Mouse (Mus musculus) cerebral cortex, adult 2 months (tissue): ENCODE data around the gene Pdgfra.

Experiments used
- WGBS: fragments of 180-500 bp; shearing (Covaris S2); methylation state at CpG from one replicate; pipeline ENCODE4 v1.1.7; 2018; 5-methylcytosine and 5-hydroxymethylcytosine counted together

Pdgfra gene

DNA sequence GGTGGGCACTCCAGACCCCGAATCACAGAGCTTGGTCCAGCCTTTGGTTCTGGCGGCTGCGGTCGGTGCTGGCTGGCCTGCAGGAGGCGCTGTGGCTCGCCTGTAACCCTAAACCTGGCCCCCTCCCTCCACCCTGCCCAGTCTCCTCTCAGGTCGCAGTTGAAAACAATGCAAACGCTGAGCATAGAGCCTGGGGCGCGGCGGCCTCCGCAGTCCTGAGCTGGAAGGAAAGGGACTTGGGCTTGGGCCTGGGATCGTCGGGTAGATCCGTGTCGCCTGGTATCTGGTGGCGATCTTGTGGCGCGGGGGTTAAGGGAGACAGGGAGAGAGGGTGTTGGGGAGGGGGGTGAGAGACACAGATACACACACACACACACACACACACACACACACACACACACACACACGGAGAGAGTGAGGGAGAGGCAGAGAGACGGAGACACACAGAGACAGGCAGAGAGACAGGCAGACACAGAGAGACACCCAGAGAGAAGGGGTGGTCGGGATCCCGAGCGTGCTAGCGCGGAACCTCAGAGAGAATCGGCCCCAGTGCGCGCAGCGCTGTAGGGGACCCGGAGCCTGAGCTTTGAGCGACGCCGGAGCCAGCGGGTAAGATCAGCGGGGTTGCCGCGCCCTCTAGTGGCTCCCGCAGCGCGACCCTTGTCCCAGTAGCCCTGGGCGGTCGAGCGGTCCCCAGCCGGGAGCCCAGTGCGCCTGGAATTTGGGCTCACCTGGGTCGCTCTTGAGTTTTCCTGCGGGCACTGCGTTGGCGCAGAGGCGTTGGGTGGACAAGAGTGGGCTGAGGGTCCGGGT is 3.9 kb downstream of the Pdgfra start:
- under 1% methylated on average over 52 of the region's 52 CpGs for WGBS

DNA sequence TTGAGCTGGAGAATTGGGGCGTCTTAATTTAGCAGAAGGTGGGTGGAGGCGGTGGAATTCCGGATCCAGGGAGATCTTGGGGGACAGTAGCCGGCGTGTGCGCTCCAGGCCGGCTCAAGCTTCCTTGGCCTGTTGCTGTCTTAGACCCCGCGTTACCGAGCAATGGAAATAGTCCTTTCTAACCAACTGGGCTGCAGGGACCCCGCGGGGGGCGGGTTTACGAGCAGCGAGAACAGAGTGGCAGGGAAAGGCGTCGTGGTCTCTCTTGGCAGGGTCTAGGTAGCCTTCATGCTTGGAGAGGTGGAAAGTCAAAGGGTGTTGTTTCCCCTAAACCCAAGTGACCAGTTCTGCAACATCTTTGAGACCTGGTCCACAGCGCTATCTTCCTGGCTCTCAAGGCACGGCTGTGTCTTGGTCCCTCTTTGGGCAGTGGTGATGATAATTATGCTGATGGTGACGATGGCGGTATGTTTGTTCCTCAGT is 4.5 kb downstream of the Pdgfra start:
- WGBS, result under 1% methylated on average over 21 of the region's 21 CpGs

DNA sequence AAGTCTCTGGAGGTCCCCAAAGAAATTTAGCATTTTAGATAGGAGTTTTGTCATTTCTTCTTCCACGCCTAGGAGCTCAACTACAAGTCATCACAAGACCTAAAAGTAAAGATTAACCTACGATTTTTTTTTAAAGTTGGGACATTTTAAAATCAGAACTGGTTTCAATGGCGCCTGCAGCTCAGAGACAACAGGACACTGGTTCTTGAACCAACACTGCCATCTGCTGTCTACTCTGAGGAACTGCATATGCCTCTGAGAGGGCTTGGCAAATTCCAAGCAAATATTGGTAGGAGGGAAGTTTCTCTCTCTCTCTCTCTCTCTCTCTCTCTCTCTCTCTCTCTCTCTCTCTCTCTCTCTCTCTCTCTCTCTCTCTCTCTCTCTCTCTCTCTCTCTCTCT is 4.9 kb downstream of the Pdgfra start:
- 0% methylated on average over 3 of the region's 3 CpGs for WGBS

DNA sequence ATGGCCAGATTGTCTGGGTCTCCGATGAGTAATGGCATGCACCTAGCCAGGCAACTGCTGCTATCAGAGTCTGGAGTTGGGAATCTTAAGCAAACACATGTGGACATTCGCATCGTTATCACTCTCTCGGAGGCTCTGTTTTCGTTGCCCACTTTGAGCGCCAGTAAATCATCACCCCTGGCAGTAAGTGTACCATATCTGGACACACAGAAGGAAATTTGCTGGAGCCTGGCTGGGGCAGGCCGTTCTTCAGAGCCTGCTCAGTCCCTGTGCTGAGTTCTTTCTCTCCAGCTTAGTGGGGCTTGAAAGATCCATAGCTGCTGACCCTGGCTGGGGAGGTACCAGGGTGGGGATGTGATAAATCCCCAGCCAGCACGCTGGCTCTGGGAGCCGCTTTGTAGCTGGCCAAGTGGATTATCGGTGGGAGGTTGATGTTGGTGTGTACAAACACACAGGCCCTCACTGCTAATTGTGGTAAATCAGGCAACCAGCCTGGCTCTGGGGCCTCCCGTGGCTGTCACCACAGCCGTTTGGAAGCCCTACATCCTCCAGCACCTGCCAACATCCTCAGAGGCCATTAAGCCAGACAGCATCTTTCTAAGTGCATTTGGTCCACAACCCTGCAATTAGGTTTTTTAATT is 8.6 kb downstream of the Pdgfra start:
- 76% methylated on average over 12 of the region's 12 CpGs for WGBS

DNA sequence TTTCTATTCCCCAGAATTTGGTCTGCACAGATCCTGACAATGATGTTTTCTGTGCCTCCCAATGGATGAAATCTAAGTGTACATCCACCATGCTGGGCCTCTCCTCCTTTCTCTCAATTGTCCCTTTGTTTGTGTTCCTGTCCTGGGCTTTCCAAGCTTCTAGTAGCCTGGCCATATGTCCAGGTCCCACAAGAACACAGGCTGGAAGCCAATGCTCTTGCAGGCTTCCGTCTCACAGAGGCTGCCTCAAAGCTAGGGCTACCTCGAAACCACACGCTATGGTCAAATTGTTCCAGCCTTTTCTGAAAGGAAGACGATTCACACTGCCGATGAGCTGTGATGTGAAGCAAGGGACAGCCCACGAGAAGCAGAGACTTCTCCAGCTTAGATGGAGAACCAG is 9.5 kb downstream of the Pdgfra start:
- WGBS, result 83% methylated on average over 6 of the region's 6 CpGs

DNA sequence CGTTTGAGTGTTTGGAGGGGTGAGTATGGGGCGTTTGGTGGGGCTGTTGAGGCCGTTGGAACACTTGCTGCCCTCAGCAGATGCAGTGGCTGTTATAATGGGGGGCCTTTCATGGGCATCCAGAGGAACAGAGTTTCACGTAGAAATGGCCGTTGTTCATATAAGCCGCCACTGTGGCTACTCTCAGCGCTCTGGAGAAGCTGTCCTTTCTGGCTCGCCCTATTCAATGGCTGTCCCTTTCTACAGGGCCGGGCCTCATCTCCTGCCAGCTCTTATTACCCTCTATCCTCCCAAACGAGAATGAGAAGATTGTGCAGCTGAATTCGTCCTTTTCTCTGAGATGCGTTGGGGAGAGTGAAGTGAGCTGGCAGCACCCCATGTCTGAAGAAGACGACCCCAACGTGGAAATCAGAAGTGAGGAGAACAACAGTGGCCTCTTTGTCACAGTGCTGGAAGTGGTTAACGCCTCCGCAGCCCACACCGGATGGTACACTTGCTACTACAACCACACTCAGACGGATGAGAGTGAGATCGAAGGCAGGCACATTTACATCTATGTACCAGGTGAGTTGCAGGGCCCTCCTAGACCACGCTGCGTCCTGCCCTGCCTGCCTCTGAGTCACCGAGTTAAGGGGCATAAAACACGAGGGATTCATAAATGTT is 11.3 kb downstream of the Pdgfra start:
- WGBS, result 67% methylated on average over 23 of the region's 23 CpGs

DNA sequence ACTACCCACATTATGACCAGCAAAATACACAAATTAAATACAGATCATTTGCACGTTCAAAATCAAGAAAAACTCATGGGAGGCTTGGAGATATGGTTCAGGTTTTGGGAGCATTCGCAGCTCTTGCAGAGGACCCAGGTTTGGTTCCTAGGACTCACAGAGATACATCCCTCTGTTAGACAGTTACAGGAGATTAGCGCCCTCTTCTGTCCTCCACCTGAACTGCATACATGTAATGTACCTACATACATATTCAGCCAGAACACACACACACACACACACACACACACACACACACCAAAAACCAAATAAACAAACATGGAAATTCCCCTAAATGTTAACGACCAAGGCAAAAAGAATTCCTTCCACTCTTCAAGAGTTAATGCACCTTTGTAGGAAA is 12.6 kb downstream of the Pdgfra start:
- 66% methylated on average over 4 of the region's 4 CpGs for WGBS

DNA sequence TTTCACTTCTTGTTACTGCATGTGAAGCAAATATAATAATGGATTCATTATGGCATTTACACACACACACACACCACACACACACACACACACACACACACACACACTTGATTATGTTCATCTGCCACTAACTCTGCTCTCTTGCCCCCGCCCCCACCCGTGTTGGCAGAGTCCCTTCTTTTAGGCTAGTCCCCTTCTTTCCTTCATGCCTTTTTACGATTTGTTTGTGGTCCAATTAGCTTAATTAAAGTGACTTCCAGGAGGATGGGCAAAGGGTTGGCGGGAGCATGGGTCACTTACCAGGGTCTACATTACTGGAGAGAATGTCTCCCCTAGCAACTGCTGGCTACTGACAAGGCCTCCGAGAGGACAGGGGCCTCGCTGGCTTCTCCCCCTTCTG is 17.7 kb downstream of the Pdgfra start:
- WGBS, result 72% methylated on average over 6 of the region's 6 CpGs

DNA sequence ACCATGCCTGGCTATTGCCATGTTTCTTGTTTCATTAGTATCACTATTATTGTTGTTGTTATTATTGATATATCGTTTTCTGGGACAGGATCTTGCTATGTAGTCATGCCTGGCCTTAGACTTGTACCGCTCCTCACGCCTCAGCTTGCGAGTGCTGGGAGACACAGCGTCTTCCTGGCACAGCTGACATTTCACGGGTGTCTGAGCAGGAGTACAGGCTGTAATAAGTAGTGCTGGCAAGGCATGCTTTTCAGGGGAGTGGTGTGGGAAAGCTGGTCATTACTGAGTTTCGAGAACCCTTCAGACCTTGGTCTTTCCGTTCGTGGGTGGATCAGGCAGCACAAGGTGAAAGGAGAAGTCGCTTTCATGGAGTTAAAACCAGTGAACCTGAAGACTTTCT is 19.8 kb downstream of the Pdgfra start:
- 61% methylated on average over 10 of the region's 10 CpGs for WGBS

DNA sequence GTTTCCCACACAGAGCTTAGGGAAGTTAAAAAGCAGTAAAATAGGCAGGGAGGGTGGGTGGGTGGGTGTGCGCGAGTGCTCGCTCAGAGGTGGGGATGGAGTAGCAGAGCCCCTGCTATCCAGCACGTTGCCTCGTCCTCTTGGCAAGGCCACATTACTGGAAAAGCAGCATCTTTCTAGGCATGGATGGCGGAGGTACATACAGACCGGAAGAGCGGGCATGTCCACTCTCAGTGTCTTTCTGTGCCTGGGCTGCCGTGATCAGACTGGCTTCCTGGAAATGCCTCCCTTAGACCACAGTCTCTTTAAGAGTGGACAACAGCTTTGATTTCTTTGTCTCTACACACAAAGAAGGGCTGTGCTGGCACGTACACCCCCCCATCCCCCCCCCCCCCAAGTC is 27.2 kb downstream of the Pdgfra start:
- 79% methylated on average over 10 of the region's 10 CpGs for WGBS

DNA sequence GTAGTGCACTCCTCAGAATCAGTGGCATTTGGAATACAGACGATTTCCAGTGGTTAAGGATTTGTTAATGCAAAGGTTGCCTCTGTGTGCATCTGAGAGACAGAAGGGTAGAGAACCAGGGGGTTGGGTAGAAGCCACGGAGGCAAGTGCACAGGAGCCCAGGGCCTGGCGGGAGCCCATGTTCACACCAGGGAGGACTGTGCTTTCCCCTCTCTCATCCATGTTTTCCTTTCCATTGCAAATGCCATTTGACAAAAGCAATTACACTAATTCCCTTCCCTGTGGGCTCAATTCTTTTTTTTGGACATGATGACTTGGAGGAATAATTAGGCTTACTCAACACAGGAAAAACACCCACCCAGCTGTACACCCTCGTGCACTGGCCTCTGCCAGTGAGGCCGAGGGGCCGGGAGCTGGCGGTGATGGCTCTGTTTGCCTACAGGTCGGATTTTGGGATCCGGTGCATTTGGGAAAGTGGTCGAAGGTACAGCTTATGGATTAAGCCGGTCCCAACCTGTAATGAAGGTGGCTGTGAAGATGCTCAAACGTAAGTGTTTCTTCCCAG is 27.7 kb downstream of the Pdgfra start:
- 73% methylated on average over 12 of the region's 12 CpGs for WGBS

DNA sequence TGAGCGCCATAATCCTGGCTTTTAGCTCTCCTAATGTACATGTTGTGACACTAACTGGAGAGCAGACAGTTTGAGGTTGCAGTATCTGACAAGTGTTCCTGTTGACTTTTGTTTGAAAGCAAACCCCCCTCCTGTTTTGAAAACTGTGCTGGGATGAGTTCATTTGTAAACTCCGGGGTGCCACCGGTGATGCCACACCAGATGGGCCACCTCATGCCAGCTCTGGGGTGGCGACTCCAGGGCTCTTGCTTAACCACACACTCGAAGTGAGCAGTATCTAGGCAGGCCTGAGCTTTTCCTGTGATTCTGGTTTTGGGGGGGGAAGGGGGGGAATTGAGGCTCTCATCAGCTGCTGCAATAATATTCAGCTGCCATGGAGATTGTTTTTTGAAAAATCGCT is 31.6 kb downstream of the Pdgfra start:
- 66% methylated on average over 6 of the region's 6 CpGs for WGBS

DNA sequence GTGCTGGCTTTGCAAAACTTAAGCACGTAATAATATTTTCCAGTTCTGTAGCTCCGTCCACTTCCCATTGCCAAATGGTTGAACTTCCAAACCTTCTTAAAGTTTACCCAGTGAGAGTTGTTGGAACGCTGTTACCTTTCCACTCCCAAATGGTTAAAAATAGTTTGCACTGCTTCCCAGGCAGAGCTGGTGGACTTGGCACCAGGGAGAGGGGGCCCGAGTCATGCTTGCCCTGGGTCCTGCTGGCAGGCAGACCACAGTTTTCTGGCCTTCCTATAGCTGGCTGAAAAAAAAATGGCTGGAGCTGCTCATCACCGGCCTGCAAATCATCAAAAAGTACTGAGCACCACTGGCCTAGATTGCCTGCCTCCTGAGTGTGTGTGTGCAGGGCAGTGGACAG is 32.0 kb downstream of the Pdgfra start:
- 76% methylated on average over 5 of the region's 5 CpGs for WGBS

DNA sequence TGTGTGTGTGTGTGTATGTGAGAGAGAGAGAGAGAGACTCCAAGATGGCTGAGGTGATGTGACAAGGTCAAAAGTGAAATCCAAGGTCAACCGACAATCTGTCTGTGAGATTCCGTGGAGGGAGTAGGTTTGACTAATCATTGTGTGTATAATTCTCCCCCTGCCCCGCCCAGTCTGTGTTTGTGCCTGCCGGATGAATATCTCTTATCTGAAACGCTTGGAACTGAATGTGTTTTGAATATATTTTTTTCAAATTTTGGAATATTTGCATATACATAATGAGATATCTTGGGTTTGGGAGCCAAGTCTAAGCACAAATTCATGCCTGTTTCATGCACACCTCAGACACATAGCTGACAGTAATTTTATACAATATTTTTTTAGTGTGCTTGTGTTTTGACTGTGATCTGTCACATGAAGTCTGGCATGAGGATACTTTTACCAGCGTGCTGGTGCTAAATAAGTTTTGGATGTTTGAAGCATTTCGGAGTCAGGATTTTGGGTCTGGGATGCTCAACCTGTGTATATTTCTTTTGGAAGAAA is 32.7 kb downstream of the Pdgfra start:
- 53% methylated on average over 7 of the region's 7 CpGs for WGBS

DNA sequence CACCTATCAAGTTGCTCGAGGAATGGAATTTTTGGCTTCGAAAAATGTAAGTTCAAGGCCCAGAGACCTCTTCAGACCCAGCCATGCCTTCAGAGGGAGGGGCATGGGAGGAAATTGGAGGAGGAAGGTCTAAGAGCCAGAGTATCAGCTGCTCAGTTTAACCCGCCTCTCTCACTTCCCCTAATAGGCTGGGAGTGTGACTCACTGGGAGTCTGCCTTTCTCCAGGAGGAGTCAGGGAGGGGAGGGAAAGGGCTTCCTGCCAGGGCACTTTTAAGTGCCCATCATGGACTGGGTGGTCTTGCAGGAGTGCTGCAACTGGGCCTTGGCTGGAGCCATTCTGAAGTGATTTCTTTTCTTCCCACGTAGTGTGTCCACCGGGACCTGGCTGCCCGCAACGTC is 33.5 kb downstream of the Pdgfra start:
- 83% methylated on average over 7 of the region's 7 CpGs for WGBS

DNA sequence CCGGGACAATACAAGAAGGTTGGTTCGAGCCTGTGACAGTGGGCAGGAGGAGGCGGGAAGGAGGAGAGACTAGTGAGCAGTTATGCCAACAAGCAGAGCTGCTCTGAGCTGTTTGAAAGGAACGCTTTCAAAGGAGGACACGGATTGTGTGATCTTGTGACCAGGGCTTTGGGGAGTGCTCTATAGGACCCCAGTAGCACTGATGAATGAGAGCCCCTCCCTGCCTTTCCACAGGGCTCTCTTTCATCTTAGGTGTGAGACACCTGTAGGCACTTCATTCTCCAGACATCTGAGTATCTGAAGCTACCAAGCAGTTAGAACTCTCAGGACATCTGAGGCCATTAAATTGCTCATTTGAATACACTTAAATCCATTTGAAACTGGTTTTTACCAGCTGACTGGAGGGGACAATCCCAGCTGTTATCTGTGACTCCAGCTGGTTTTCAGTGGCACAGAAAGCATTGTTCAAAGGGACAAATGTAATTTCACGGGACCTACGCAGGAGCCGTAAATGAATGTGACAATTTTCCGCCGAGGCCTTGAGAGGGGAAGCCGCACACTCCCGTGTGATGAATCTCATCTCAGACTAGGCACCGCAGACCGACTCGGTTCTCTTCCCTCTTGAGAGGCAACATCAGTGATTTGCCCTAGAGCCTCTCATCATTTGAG is 37.4 kb downstream of the Pdgfra start:
- 81% methylated on average over 15 of the region's 15 CpGs for WGBS

DNA sequence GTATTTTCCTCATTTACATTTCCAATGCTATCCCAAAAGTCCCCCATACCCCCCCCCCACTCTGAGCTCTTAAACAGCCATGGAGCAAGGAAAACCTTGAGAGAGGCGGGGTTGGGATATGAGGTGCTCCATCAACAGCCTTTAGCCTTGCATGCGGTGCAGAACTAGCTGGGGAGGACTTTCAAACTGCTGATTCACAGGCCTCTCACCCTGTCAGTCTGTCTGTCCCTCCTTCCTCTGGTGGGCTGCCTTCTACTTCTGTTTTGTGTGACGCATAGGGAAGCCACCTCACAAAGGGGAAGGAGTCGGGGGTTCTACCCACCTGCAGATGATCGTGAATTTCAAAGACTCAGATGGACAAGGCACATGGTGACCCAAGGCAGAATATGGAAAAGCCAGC is 41.0 kb downstream of the Pdgfra start:
- WGBS, result 85% methylated on average over 5 of the region's 5 CpGs

DNA sequence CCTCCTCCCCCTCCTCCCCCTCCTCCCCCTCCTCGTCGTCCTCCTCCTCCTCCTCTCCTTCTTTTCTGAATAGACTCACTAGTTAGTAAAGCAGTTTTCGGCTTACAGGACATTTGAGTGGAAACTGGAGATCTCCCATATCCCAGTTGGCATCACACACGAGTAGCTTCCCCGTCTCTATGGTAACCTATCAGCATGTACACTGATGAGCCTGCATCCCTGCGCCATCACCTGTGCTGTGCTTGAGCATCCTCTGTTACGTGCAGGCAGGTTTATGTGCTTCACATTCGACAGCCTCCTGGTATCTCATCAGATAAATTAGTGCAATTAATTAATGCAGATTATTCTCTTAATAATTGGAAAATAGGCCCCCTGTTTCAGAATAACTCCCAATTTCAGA is 46.3 kb downstream of the Pdgfra start:
- WGBS, result 54% methylated on average over 8 of the region's 8 CpGs

DNA sequence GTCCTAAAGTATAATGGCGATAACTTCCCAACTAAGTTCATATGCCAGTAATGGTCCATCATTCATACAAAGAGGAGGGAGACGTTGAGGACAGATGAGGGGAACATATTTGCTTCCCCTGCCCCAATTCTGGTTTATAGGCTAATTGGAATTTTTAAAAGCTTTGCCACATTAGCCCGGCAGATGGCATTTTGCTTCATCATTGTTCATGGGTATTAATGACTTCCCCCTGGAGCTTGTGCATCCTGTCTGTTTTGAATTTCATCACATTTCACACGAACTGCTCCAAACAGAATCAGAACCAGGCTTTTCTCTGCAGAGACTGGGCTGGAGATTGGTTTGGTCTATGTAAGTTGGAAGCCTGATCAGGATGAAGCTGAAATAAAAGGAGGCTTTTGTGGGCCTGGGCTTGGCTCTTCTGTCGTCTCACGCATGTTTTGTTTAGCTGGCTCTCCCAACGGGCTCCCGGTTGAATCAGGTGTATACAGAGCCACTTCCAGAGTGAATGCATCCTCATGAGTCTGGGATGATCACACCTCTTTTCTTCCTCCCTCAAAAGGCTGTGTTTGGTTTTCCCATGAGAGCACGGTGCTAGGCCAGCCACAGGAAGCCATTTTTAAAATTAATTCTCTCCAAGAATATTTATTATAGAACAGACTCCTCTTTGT is 47.7 kb downstream of the Pdgfra start:
- 66% methylated on average over 9 of the region's 9 CpGs for WGBS

DNA sequence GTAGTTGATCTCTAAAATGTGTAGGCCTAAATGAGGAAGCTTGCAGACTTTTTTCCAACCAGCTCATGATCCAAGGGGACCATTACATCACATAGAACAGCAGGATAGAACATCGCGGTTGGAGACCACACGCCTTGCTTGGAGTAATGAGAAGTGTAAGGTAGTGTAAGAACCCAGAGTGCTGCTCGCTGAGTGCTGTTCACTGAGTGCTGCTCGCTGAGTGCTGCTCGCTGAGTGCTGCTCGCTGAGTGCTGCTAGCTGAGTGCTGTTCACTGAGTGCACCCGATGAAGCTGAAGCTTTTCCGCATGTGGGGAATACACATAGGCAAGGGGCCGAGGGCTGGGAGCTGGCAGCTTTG is 48.3 kb downstream of the Pdgfra start:
- WGBS, result 89% methylated on average over 10 of the region's 10 CpGs

DNA sequence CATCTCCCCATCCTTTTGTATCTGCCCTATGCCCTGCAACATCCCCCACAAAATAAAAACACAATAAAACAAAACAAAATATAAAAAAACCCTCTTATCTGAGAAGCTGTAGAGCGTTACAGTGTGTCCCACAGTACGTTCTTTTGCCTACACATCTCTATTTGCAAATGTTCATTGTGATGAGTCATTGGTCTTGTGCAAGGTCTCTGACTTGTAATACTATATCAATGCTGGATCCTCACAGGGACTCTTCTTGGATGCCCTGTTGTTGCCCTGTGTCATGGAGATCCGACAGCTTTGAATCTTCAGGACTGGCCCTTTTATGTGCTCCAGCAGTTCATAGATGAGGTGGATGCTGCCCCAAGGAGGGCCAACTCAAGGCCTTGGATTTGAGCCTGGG is 55.8 kb downstream of the Pdgfra start:
- WGBS, result 85% methylated on average over 3 of the region's 3 CpGs
